15 mouse cellular contexts compared by ENCODE assay signal in the genomic region with DNA sequence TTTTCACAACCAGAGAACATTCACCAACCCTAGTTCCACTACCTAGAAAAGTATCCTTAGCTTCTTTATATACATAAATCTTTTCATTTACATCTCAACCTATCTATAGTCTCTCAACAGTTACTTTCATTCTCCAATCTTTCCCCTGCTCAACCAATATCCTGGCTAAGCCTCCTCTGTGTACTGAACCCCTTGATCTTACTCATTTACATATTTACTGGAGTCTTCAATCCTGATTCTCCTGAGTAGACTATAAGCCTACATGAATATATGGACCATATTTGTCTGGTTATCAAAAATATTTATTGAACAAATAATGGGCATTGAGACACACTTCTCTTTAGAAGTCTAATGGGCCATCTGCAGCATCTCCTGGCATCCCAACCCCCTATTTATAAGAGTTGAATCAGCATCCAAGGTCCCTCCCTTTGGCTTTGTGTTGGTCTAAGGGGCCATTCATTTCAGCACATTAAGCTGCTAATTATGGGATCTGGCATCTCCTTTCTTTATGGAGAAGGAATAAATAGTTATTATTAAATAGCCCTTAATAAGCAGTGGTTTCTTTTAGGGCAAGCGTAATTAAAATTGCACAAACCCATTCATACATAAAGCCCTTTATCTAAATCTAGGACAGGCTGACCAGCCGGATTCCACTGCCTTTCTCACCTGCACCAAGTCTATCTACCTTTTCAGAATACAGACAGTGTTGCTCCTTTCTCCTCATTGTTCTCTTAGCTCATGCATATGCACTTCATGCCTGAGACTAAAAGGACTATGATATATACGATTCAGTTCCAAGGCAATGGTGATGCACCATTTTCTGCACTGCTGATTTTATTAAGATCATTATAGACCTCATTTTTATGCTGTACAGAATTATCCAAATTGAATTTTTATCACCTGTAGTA.
"Had no signal": no experiment of that assay in that cellular context is flagged by ENCODE, and none has a peak within 500 bp of the region (broad histone marks: within the 10 kb centered on the region; RNA-seq: fewer than 3 reads in every experiment).

No protein-coding gene starts in this region.

- H3K4me2 ChIP-seq: limb, embryonic 12.5 days; liver, embryonic 13.5 days; neural tube, embryonic 15.5 days had no signal

- H3K4me1 ChIP-seq: limb, embryonic 12.5 days; liver, embryonic 13.5 days; neural tube, embryonic 15.5 days had no signal

- H3K4me3 ChIP-seq: limb, embryonic 12.5 days; liver, embryonic 13.5 days; myocyte; neural tube, embryonic 15.5 days had no signal

- DNase-seq: kidney, postnatal 36 days; layer of hippocampus, adult 9-11 months; layer of hippocampus, postnatal 36 days; liver; liver, embryonic 13.5 days; liver, postnatal 0 days; midbrain, embryonic 14.5 days; right cerebral cortex, postnatal 4 days; spleen, adult 18-20 months; thymus, adult 18-20 months; thymus, postnatal 14 days had no signal

- H3K36me3 ChIP-seq: limb, embryonic 12.5 days; liver, embryonic 13.5 days; neural tube, embryonic 15.5 days had no signal

- H3K27ac ChIP-seq: kidney, postnatal 0 days; limb, embryonic 12.5 days; liver, embryonic 13.5 days; neural tube, embryonic 15.5 days had no signal

- H3K9me3 ChIP-seq: limb, embryonic 12.5 days; liver, embryonic 13.5 days; neural tube, embryonic 15.5 days had no signal

- H3K9ac ChIP-seq: limb, embryonic 12.5 days; liver, embryonic 13.5 days; liver, postnatal 0 days; neural tube, embryonic 15.5 days had no signal

- H3K27me3 ChIP-seq: limb, embryonic 12.5 days; liver, embryonic 13.5 days; neural tube, embryonic 15.5 days had no signal

- ATAC-seq: liver, postnatal 0 days had no signal
